Mouse (Mus musculus): Measurements from ENCODE around the gene Gm9040.
"Not testable (repeated sequence)": the region's sequence is repeated elsewhere in the genome, so short reads cannot be mapped to it uniquely, and the experiment has no call there.

Gene Gm9040

GRCm38 (mm10) chr10:118326869-118327268, at the start of gene Gm9040:
Gene Gm9040 (minus strand): TSS chr10:118326969.
- not testable (repeated sequence) for DNase-seq (ENCODE audit: low spot score in 2 of 2)

GRCm38 (mm10) chr10:118370443-118370842, 43.7 kb upstream of the Gm9040 start:
- peak; percentile 33 to 86 for DNase-seq (ENCODE audit: low spot score in 2 of 2)

GRCm38 (mm10) chr10:118369518-118369917, 42.7 kb upstream of the Gm9040 start:
- DNase-seq (ENCODE audit: low spot score in 2 of 2) = no peak

GRCm38 (mm10) chr10:118354005-118354404, 27.2 kb upstream of the Gm9040 start, which contains the start of gene Gm9049:
Gene Gm9049 (minus strand): TSS chr10:118354105.
- not testable (repeated sequence) for DNase-seq (ENCODE audit: low spot score in 2 of 2)

GRCm38 (mm10) chr10:118348579-118348978, 21.8 kb upstream of the Gm9040 start, which contains the start of gene Gm9048:
Gene Gm9048 (minus strand): TSS chr10:118348679.
- not testable (repeated sequence) for DNase-seq (ENCODE audit: low spot score in 2 of 2)

- not testable (repeated sequence) for DNase-seq (ENCODE audit: low spot score in 2 of 2)
Measured at GRCm38 (mm10) chr10:118343155-118343554, 16.4 kb upstream of the Gm9040 start, which contains the start of gene Gm9046. Gene Gm9046 (minus strand): TSS chr10:118343255.

GRCm38 (mm10) chr10:118337731-118338130, 11.0 kb upstream of the Gm9040 start, which contains the start of gene Gm9045:
Gene Gm9045 (minus strand): TSS chr10:118337831.
- not testable (repeated sequence) for DNase-seq (ENCODE audit: low spot score in 2 of 2)

GRCm38 (mm10) chr10:118332308-118332707, 5.5 kb upstream of the Gm9040 start, which contains the start of gene Gm9044:
Gene Gm9044 (minus strand): TSS chr10:118332408.
- DNase-seq (ENCODE audit: low spot score in 2 of 2) = not testable (repeated sequence)

GRCm38 (mm10) chr10:118319024-118319423, 7.7 kb downstream of the Gm9040 start:
- no peak for DNase-seq (ENCODE audit: low spot score in 2 of 2)

GRCm38 (mm10) chr10:118302133-118302532, 24.6 kb downstream of the Gm9040 start:
- DNase-seq (ENCODE audit: low spot score in 2 of 2) = not testable (repeated sequence)

- DNase-seq (ENCODE audit: low spot score in 2 of 2) = no peak
Measured at GRCm38 (mm10) chr10:118294938-118295337, 31.8 kb downstream of the Gm9040 start, which contains the start of gene Iltifb. Gene Iltifb (minus strand): TSS chr10:118295038.

- DNase-seq (ENCODE audit: low spot score in 2 of 2) = not testable (repeated sequence)
Measured at GRCm38 (mm10) chr10:118283016-118283415, 43.8 kb downstream of the Gm9040 start.

- DNase-seq (ENCODE audit: low spot score in 2 of 2) = not testable (repeated sequence)
Measured at GRCm38 (mm10) chr10:118282565-118282964, 44.2 kb downstream of the Gm9040 start.

- DNase-seq (ENCODE audit: low spot score in 2 of 2) = not testable (repeated sequence)
Measured at GRCm38 (mm10) chr10:118278069-118278468, 48.7 kb downstream of the Gm9040 start.
